Mouse (Mus musculus): ENCODE data around the gene Zfp865.

DNA sequence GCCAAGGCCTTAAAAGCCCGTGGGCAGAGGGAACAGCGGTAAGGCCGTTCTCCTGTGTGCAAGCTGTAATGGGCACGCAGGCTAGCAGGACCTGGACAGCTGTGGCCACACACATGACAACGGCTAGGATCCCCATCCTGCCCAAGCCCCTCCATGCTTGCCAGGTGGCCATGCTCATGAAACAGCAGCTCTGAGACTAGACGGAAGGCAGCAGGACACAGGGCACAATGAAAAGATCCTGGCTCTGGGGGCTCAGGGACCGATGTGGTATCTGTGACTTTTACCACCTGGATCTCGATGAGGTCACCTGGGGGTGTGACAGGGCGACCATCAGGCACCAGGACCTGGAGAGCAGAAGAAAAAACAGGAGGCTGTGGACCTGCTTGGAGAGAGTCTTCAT lies 16.0 kb downstream of the Zfp865 start:
- TF ChIP-seq EP300 (IDR thresholded peaks at IDR 0.05; ENCODE audit: insufficient read depth, low read depth, low read length) = no peak
- TF ChIP-seq CTCF (IDR thresholded peaks at IDR 0.05) = no peak
- TF ChIP-seq POLR2A (IDR thresholded peaks at IDR 0.05; ENCODE audit: insufficient read depth, low read depth, low read length) = no peak

Measured in heart, adult 2 months (tissue).